ENCODE assay signal across 13 mouse cellular contexts in the genomic region with DNA sequence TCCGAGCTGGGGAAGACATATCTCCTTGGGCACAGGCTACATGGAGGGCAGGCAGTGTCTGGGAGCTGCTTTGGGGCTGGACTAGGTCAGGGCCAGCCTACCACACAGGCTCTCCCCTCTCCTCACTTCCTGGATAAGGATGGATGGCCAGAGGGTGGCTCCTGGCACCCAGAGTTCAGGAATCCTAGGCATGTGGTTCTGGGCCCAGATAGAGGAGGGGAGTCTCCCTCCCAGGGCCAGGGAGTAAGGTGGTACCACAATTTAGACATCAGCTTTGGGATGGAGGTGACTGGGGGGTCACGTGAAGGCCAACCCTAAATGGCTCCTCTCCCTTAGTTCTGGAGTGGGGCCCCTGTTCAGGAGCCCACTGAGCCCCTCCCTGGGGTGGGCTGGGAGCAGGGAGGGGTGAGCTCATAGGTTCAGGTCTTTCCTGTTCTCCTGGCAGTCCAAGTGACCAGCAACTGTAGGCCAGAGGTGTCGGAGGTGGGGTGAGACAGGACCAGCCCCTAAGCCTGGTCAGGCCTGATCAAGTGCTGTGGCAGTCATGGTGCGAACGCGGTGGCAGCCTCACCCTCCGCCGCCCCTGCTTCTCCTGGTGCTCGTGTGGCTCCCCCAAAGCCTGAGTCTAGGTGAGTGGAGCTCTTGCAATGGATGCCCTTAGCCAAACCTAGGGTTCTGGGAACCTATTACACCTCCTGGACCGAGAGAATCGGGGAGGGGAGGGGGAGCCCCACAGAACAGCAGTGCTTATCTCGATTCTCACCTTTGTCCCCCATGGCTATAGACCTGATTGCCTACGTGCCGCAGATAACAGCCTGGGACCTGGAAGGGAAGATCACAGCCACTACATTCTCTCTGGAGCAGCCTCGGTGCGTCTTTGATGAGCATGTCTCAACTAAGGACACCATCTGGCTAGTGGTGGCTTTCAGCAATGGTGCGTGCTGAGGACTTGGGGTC. TPM values are rescaled to one million over a fixed set of nuclear protein-coding genes. Genes with fewer than 3 reads are reported as not detected.
DNase-seq lines count a peak whose midpoint lies in the region; ATAC-seq and TF ChIP-seq lines count a peak whose summit lies in the region.
"Had no signal": no experiment of that assay in that cellular context is flagged by ENCODE, and none has a peak within 500 bp of the region (broad histone marks: within the 10 kb centered on the region; RNA-seq: fewer than 3 reads in every experiment).

Gene Upk3b, plus strand, starts transcription at position 239 of the 957 bp plus-strand sequence.

- H3K27me3 ChIP-seq in lung, embryonic 14.5 days (ENCODE audit: insufficient read depth, low read length), result no peaks in the 10 kb centered on the region
- 0 out of 2 replicates have a peak, but pooled peaks cover 7% of the 10 kb centered on the region for H3K27me3 ChIP-seq in heart, embryonic 13.5 days (replicated peaks)
- no peaks in the 10 kb centered on the region for H3K27me3 ChIP-seq in midbrain, embryonic 16.5 days (ENCODE audit: control insufficient read depth, insufficient read depth, low read depth, low read length)

- H3K27ac ChIP-seq in lung, embryonic 14.5 days (ENCODE audit: low read depth), result no peak within 1 kb of the TSS
- peak within 1 kb of the TSS; percentile 51 for H3K27ac ChIP-seq in heart, embryonic 13.5 days (replicated peaks)
- H3K27ac ChIP-seq in midbrain, embryonic 16.5 days (ENCODE audit: low read length), result no peak within 1 kb of the TSS
- H3K27ac ChIP-seq: hindbrain, embryonic 14.5 days had no signal

- DNase-seq in lung, embryonic 14.5 days, result no peak
- DNase-seq in lung, postnatal 10 days, result no peak
- no peak for DNase-seq in heart, postnatal 25 days (ENCODE audit: low spot score)
- DNase-seq in lung, postnatal 36 days, result peak; percentile 14
- DNase-seq in embryo, embryonic 11 days, result no peak
- no peak for DNase-seq in left cerebral cortex, postnatal 14 days (ENCODE audit: low spot score in 2 of 2)
- DNase-seq: kidney, postnatal 25 days; retina, postnatal 1 day had no signal

- H3K4me1 ChIP-seq in lung, embryonic 14.5 days (ENCODE audit: insufficient read depth), result no peaks in the 10 kb centered on the region
- H3K4me1 ChIP-seq in heart, embryonic 13.5 days, result 0 out of 2 replicates have a peak, but pooled peaks cover 6% of the 10 kb centered on the region
- H3K4me1 ChIP-seq in midbrain, embryonic 16.5 days (ENCODE audit: control insufficient read depth, insufficient read depth, low read length), result no peaks in the 10 kb centered on the region

- H3K4me2 ChIP-seq in lung, embryonic 14.5 days, result no peak within 1 kb of the TSS
- peak within 1 kb of the TSS; percentile 50; the same call in 1 of the 2 replicates for H3K4me2 ChIP-seq in heart, embryonic 13.5 days
- no peak within 1 kb of the TSS for H3K4me2 ChIP-seq in midbrain, embryonic 16.5 days (ENCODE audit: low read length)
- H3K4me2 ChIP-seq: hindbrain, embryonic 14.5 days had no signal

- ATAC-seq in lung, embryonic 14.5 days (ENCODE audit: insufficient read depth), result peak; percentile 70
- ATAC-seq in heart, embryonic 13.5 days (ENCODE audit: extremely low read depth, insufficient number of reproducible peaks, low FRiP score, low TSS enrichment), result 0 out of 2 replicates have a peak, but pooled peaks have one; percentile 18
- ATAC-seq in midbrain, embryonic 16.5 days, result no peak

- H3K4me3 ChIP-seq in lung, embryonic 14.5 days (ENCODE audit: low read depth, low read length), result no peak within 1 kb of the TSS
- peak within 1 kb of the TSS; percentile 34 for H3K4me3 ChIP-seq in heart, embryonic 13.5 days
- no peak within 1 kb of the TSS for H3K4me3 ChIP-seq in midbrain, embryonic 16.5 days (ENCODE audit: low read depth, low read length)

- H3K9me3 ChIP-seq in lung, embryonic 14.5 days (ENCODE audit: low read depth, low read length), result no peaks in the 10 kb centered on the region
- H3K9me3 ChIP-seq in heart, embryonic 13.5 days, result no peaks in the 10 kb centered on the region
- no peaks in the 10 kb centered on the region for H3K9me3 ChIP-seq in midbrain, embryonic 16.5 days (replicated peaks; ENCODE audit: control insufficient read depth, low read length, poor library complexity, severe bottlenecking)

- H3K9ac ChIP-seq in lung, embryonic 14.5 days, result no peak within 1 kb of the TSS
- H3K9ac ChIP-seq in heart, embryonic 13.5 days, result peak within 1 kb of the TSS; percentile 20; the same call in 1 of the 2 replicates
- no peak within 1 kb of the TSS for H3K9ac ChIP-seq in midbrain, embryonic 16.5 days (ENCODE audit: low read depth, low read length)
- H3K9ac ChIP-seq: hindbrain, embryonic 14.5 days had no signal

- no peak for TF ChIP-seq CTCF in lung, embryonic 14.5 days (IDR thresholded peaks at IDR 0.05; ENCODE audit: low read depth)

- WGBS in lung, embryonic 14.5 days, result 56% methylated on average over 17 of the region's 17 CpGs
- WGBS in heart, embryonic 13.5 days, result 43% methylated on average over 17 of the region's 17 CpGs
- 87% methylated on average over 17 of the region's 17 CpGs for whole genome bisulfite sequencing in midbrain, embryonic 16.5 days

- intact Hi-C loops in heart, postnatal 25 days (cut with DNase I), result no loop called here
- intact Hi-C loops in left cerebral cortex, postnatal 14 days (cut with DNase I), result no loop called here

- no peaks in the 10 kb centered on the region for H3K36me3 ChIP-seq in lung, embryonic 14.5 days (ENCODE audit: insufficient read depth)
- H3K36me3 ChIP-seq in heart, embryonic 13.5 days, result no peaks in the 10 kb centered on the region
- H3K36me3 ChIP-seq in midbrain, embryonic 16.5 days (ENCODE audit: control insufficient read depth, insufficient read depth, low read length), result no peaks in the 10 kb centered on the region

RNA-seq across cellular contexts. Expression of gene Upk3b, which starts in this region (rescaled TPM):
- 23.8 and 26.7 TPM in 2 replicates for polyA plus RNA-seq in lung, embryonic 14.5 days (2014; fragmentation: Nextera tagmentation; extraction: Ambion mirVana)
- polyA plus RNA-seq in heart, embryonic 13.5 days (2015; fragmentation: Nextera tagmentation; extraction: Ambion mirVana), result 41.2 and 54.6 TPM in 2 replicates
- 10 to 100 TPM; 20.0 to 28.8 TPM for total RNA-seq in heart, postnatal 25 days (2021)
- polyA plus RNA-seq in midbrain, embryonic 16.5 days (2015; fragmentation: Nextera tagmentation; extraction: Ambion mirVana), result 0.05 TPM in 1 of 2 replicates, not detected in the other
- not detected for total RNA-seq in left cerebral cortex, postnatal 14 days (2021)
- total RNA-seq: left cerebral cortex, postnatal 10 days; megakaryocyte progenitor cell, adult 5-6 weeks had no signal
- polyA plus RNA-seq: hindbrain, embryonic 14.5 days had no signal

Comparison
In these comparisons a context has a peak if more than half of its experiments do, and no peak if none do; other contexts are left out.
1. RNA of gene Upk3b (total RNA-seq): 20.0 to 28.8 TPM in heart, postnatal 25 days; not detected in left cerebral cortex, postnatal 14 days; every median in the first group is over 10 times any median in the second.
2. RNA of gene Upk3b (polyA plus RNA-seq): 41.2 to 54.6 TPM in heart, embryonic 13.5 days and 23.8 to 26.7 TPM in lung, embryonic 14.5 days; 0.05 TPM in midbrain, embryonic 16.5 days; every median in the first group is over 10 times any median in the second.